Mouse (Mus musculus) spleen, embryonic (tissue): ENCODE data around the gene Bglap3.

Source experiments
- CTCF ChIA-PET: fragments of 350-600 bp; sonication (Branson Sonifier 250); formaldehyde crosslinking; loops from one replicate; lab custom pipeline; 2022; lab: Charles Lee

Gene Bglap3

DNA sequence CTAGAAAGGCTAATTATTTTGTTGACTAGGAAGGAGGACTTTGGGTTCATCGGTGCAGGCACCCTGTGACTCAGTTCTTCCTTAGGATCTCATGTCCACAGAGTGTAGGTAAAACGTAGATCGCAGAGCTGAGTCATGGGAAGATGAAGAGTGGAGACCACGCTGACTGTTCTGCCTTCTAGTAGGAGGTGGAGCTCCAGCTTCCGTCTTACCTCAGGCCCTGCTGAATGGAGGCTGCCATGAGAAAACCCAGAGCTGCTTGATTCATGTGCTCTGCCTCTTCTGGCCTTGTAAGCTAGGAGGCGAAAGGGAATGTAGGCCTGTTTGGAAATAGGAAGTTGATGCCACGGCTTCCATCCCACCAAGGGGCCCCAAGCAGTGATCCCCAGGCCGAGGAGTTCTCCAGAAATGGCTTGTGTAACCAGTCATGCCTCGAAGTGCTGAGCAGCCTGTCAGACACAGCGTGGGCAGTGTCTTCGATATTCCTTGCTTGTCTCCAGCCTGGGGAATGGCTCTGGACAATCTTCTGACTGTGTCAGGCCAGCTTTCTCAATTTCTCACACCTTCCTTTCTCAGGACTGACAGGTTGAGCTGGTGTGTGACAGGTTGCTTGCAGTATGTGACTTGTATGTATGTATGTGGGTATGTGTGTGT lies 35.0 kb downstream of the Bglap3 start:
- CTCF ChIA-PET = no interaction called here

GRCm38 (mm10) chr3:88336058-88337013 lies 36.2 kb downstream of the Bglap3 start, which contains the start of the genes Tmem79 and Smg5:
TSS of gene Tmem79 (minus strand) at chr3:88336148.
TSS of gene Smg5 (plus strand) at chr3:88336260.
- CTCF ChIA-PET = no interaction called here

GRCm38 (mm10) chr3:88335436-88336053 lies 37.0 kb downstream of the Bglap3 start:
- CTCF ChIA-PET = interaction anchor here (0.5 kb wide), 1 partner anchor 198 kb away, joined by 3 read pairs; no protein-coding TSS in a partner anchor

DNA sequence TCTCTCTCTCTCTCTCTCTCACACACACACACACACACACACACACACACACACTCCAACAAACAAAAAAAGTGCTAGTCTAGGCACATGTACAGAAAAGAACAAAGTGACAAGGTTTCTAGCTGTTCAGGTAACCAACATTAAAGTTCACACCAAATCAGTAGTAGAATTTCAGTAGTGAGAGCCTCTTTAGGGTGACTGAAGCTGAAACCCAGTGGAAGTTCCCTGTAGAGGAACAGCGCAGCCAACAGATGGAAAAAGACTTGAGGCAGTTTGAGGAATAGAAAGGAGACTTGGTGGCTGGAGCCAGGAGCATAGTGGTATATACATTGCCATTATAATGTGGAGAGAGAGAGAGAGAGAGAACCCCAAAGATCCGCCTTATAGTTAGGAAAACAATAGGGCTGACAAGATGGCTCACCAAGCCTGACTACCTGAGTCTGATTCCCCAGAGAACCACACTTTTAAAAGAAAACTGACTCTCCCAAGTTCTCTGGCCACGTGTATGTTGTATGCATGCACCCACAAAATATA lies 37.6 kb downstream of the Bglap3 start:
- CTCF ChIA-PET = interaction anchor here (0.5 to 0.7 kb wide), 2 partner anchors 198 to 1744 kb away, joined by 3 read pairs; no protein-coding TSS in a partner anchor

DNA sequence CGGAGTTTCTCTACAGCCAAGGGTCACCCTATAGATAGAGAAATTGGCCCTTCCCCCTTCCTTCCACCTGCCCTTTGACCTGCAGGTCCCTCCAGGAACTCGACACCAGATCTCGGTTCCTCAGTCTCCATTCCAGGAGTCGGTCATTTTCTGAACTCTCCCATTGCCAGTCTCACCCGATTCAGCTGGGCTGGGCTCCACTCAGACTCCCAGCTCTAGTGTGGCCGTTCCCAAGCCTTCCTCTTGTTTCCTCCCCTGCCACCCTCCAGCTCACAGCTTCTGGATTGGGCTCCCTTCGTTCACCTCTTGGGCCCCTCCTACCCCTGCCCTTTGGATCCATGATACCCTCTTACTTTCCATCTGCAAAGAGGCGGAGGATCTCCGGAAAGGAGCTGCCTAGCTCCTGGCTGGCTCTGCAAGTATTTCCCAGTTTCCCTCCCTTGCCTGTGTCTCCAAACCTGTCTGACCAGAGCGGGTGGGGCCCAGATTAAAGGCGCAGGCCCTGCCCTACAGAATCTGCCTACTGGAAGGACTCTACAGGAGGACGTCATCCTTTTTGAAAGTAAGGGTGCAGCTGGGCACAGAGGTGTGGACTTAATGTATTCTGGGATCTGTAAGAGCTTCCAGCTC lies 38.4 kb downstream of the Bglap3 start:
- CTCF ChIA-PET = interaction anchor here (0.7 kb wide), 1 partner anchor 1745 kb away, joined by 3 read pairs; no protein-coding TSS in a partner anchor

DNA sequence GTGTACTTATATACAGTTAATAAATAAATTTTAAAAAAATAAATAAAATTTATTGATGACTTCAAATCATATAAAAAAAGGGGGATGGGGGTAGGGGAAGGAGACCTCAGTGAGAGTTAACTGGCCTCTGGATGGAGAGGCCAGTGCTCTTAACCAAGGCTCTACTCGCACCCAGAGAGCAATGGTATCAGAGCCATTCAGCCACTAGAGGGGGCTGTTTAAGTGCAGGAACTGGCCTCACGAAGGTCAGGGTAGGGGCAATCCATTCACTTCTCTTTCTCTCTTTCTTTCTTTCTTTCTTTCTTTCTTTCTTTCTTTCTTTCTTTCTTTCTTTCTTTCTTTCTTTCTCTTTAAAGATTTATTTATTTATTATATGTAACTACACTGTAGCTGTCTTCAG lies 41.3 kb downstream of the Bglap3 start:
- CTCF ChIA-PET = interaction anchor here (0.6 to 0.7 kb wide), 4 partner anchors 18 to 762 kb away, joined by 3 to 20 read pairs (median 6); no protein-coding TSS in a partner anchor

- CTCF ChIA-PET = no interaction called here
These were observed 43.6 kb downstream of the Bglap3 start for GRCm38 (mm10) chr3:88328956-88329355.

- CTCF ChIA-PET = interaction anchor here (0.6 kb wide), 1 partner anchor 26 kb away, joined by 3 read pairs; no protein-coding TSS in a partner anchor
These were observed 47.6 kb downstream of the Bglap3 start, which contains the start of gene Glmp for GRCm38 (mm10) chr3:88324951-88325405. TSS of gene Glmp (plus strand) at chr3:88325023.
